Mouse (Mus musculus) neutrophil, adult 5-6 weeks (primary cell): ENCODE measurements around the gene Rpl34. TPM values are rescaled to one million over a fixed set of nuclear protein-coding genes. Genes with fewer than 3 reads are reported as not detected.

Experiments
- ATAC-seq: fragments of 151-379, 151-347 bp; 2 replicates; pipeline ENCODE4 v1.8.0; 2017; ENCODE audit warnings: mild to moderate bottlenecking, moderate TSS enrichment; ENCODE audit not compliant: insufficient number of reproducible peaks, poor library complexity, low FRiP score, severe bottlenecking; ENCODE audit errors: extremely low read depth
- total RNA-seq: library from RNA; stranded (forward); fragments of 200-1000 nt; gene quantifications from 2 replicates; pipeline ENCODE4 v1.2.3, GENCODE M21; 2017

Rpl34 gene
- total RNA-seq, 1 experiment from 2014 or later: 1,485 TPM

DNA sequence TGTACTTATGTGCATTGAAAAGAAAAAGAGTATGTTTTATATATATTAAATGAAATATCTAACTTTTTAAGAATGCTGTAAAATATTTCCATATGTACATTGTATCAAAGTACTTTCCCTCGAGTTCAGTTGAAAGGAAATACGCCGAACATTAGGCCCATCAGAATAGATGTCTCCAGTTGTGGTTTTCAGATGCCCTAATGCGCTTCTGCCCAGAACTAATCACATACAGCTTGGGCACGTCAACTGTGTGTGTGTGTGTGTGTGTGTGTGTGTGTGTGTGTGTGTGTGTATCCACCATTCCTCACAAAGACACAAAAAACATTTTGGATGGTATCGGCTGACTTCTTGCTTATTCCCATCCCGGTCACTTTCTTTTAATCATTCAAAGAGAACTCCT, 13.6 kb downstream of the Rpl34 start:
- ATAC-seq: no peak

DNA sequence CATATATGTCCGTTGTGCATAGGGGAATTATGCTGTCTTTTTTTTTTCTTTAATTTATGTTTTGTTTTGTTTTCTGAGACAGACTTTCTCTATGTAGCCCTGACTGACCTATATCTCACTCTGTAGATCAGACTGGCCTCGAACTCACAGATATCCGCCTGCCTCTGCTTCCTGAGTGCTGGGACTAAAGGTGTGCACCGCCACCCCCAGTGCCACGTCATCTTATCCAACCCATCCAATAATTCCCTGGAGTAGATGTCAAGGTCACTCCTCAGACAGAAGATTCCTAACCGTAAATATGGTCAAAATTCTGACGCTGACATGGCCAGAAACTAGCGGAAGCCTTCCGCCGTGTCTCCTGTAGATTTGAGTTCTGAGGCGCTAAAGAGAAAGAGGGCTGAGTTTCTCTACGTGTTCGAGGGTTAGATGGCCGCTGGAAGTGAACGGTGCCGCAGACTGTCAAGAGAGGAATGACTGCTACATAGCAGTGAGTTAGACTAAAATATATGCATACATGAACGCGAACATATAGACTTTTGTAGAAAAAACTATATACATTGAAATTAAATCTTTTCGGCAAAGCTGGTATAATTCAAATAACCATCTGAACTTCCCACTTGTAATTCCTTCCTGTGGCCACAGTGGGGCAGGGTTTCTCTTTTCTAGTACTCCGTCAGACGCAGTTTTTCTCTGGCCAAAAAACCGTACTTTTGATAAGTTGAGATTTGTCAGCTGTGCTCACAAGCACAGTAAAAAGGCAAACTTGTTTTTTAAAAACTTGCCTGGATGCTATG, 15.2 kb downstream of the Rpl34 start:
- peak; percentile 90 for ATAC-seq

DNA sequence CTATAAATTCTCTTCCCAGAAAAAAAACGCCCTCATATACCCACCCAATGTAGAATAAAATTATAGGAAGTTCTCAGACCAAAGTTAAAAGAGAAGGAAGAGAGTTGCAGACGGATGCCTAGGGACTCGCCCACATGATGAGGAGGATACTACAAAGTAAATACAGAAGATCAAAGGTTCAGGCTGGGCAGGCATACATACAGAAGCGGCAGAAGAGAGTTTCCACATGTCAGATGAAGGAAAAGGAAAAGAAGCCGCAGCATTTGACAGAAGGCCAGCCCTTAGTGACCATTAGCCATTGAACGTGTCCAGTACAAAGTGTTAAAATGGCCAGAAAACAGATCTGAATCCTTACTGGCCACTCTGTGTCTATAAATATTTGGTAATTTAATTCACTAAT, 17.3 kb downstream of the Rpl34 start:
- no peak for ATAC-seq

DNA sequence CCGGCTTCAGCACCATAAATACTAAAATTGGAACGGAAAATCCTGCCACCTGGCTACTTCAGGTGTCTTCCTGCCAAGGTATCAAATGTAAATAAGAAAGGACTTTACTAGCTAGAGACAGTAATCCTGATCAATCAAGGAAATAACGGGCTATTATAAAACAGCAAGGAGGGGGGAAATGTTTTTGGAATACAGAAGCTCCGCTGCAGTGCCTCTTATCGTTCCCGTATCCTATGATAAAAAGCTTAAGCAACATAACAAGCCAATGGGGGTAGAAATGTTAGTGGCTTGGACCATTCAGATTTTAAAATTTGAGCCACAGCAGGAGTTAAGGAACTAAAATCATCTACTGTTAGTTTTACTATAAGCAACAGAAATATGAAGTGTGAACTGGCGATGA, 20.1 kb downstream of the Rpl34 start:
- ATAC-seq: no peak

DNA sequence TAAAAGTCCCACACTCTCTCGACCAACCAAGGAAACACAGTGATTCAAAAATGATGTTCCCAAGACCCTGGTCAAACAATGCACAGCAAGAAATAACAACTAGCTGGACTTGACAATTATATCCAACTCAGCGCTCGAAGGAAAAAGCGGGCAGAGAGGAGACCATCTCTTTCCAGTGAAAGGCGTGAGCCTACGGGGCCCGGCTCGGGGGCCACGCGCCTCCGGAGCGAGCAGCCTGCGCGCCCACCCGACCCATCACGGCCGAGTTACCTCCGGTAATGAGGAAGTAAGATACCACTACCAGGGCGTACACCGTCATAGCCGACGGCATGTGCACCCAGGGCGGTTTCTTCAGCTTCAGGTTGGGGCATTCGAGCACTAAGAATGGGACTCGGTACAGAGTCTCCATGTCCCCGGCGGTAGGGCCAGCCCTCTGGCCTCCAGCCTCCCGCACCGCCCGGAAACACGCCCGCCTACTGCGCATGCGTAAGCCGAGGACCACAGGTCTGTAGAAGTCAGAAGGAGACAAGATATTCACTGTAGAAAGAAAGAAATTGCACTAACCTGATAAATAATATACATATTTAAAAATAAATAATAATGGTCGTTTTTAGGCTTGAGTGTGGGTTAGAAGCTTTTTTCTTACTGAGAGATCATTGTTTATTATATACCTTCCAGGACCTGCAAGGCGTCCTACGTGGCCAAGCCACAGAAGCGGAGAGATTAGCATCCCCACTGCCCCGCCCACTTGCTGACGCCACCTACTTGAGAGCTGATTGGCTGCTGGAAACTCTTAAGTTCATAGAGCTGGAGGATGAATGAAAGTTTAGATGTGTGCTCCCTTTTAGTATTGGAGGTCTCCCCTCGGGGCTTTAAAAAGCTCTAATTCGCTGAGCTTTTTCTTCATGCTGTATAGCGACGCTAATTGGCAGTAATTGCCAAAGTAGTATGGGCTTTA, 21.0 kb downstream of the Rpl34 start, which contains the start of gene Ostc:
TSS of gene Ostc (minus strand) at position 478 of the 958 bp plus-strand sequence.
- ATAC-seq: peak; percentile 99

DNA sequence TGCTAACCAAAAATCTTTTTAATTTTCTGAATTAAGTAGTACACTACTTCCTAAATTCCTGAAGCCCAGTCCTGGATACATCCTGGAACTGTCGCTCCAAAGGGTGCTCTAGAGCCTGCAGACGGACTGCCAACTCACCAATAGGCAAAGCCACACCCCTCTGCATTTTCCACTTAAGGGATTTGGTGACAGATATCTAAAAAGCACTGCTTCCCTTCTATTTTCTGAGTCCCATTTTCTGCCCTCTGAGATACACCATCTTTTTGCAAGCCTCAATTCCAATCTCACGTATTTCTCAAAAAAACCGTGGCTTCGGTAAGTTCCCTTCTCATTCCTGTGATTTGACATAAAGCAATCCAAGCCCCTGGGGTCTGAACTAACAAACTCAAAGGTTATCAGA, 21.7 kb downstream of the Rpl34 start:
- no peak for ATAC-seq

DNA sequence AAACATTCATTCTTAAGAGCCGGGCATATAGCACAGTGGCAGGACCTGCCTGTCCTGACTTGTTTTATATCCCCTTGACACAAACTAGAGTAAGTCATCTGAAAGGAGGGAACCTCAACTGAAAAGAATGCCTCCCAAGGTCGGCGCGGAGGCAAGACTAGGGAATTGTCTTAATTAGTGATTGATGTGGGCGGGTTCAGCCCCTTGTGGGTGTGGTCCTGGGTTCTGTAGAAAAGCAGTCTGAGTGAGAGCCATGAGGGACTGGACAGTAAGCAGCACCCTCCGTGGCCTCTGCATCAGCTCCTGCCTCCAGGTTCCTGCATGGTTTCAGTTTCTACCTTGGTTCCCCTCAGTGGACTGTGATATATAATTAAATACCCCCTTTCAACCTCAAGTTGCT, 27.9 kb downstream of the Rpl34 start:
- no peak for ATAC-seq

DNA sequence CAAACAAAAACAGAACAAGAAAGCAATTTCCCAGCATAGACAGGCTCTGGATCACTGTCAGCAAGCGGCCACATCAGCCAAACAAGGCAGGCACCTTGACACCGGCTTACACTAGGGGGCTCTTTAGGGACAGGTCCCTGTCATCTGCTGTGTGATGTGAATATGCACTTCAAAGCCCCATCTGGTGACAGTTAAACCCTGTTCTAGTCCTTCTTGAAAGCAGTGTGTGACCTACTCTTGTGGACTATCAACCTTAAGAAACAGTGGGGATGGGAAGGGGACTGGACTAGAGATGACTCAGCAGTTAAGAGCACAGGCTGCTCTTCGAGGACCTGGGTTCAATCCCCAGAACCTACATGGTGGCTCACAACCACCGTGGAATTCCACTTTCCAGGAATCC, 32.6 kb downstream of the Rpl34 start:
- ATAC-seq: no peak

DNA sequence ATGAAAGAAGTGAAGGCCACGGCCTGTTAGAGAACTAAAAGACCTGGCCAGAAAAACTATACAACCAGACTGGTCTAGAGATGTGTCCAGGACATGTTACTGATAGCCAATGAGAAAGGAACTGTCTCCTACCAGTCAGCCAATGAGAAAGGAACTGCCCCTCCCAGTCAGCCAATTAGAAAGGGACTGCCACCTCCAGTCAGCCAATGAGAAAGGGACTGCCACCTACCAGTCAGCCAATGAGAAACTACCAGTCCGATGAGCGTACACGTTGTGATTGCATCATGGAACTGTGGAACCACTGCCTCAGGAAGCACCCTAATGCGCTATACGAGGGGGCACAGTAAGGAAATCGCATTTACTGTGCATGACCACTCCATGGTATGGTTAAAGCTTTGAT, 35.5 kb downstream of the Rpl34 start:
- ATAC-seq: no peak

DNA sequence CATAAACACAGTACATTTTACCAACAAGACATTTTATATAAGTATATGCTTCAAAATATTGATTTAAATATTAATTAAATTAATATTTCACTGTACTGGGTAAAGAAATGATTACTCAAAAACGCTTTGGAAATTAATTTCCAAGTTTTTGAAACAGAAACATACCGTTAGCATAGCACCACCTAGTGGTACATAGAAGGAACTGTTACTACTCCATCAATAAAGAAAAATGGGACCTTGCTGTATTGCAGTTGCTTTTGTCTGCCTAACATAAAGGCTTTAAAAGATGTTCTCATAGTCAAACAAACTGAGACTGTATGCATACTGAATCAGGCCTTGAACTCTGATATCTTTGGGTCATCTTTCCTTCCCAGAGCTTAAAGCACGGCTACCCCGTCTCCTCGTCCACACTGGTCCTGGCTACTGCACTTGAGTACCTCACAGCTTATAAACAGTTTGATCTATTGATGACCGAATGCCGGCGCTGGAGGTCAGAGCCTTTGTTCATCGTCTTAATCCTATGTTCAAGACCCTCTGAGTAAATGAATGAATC, 36.1 kb downstream of the Rpl34 start:
- 0 out of 2 replicates have a peak, but pooled peaks have one; percentile 35 for ATAC-seq

DNA sequence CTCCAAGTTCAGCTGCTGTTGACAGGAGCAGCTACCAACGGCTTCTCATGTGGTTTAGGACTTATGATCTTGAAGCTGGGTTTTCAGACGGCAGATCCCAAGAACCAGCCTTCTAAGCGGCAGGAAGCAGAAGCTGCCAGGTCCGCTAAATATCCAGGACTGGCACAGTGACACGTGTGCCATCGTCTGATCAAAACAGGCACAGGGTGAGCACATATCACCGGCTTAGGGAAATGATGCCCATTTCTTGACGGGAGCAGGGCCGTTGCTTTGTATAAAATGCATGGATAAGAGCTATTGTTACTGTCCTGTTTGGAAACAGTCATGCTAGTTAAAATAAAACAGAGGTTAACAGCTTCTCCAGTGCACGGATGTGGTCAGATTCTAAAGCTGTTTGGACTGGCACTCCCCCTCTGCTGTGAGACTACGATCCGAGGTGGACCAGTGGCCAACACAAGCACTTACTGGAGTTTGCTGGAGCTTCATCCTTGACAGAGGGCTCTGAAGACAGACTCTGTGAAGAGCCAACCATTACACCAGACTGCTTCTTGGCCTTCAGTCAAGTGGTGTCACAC, 38.5 kb downstream of the Rpl34 start:
- 0 out of 2 replicates have a peak, but pooled peaks have one; percentile 7 for ATAC-seq

DNA sequence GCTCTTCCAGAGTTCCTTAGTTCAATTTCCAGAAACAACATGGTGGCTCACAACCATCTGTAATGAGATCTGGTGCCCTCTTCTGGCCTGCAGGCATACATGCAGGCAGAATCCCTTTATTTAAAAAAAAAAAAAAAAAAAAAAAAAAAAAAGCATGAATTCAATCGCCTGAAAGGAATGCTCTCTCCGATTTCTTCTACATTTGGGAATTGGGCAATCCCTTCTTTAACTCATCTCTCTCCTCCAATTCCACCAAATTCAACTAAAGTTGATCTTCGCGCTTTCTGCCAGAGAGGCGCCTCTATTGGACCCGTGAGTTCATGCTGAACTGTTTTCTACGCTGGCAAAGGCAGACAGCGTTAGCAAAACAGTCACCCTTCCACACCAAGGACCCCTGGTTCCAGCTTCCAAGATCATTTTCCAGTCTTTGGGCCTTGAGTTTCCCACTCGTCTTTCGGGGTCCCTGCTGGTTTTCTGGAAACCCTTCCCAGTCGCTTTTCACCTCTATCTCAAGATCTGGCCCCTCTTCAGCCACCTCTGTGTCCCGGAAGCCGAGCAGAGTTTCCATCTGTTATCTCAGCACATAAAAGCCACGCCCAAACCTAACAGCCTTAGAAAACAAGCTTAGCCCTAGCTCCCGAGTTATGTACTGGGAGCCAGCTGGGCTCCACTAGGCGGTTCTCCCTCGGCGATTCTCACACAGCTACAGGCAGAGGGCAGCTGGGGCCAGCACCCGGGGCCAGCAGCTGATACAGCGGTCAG, 39.2 kb downstream of the Rpl34 start:
- peak; percentile 53; the same call in 1 of the 2 replicates for ATAC-seq

DNA sequence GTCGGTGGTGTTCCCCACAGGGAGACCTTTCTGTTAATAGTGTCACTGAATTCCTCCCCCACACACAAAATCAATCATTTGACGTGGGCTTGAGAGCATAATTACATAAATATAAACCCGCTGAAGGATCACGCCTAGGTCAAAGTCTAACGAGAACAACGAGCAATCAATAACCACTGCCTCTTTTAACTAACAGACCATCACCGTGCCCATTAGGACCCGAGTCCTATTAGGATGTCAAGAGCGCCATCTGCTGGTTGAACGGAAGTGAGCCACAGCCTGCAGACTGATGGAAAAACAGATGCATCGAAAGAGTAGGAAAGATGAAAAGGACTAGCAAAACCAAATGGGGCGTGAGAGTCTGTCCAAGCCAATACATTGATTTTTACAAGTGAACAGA, 40.6 kb downstream of the Rpl34 start:
- no peak for ATAC-seq

DNA sequence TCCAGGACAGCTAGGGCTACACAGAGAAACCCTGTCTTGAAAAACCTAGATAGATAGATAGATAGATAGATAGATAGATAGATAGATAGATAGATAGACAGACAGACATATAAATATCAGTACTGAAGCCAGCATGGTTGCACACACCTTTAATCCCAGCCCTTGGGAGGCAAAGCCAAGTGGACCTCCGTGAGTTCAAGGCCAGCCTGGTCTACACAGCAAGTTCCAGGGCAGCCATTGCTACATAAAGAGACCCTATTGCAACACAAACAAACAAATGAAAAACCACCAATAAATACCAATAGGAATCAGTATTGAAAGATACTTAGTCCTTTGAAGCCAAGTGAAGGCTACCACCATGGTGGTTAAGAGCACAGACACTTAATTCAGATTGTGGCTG, 43.1 kb downstream of the Rpl34 start:
- no peak for ATAC-seq

DNA sequence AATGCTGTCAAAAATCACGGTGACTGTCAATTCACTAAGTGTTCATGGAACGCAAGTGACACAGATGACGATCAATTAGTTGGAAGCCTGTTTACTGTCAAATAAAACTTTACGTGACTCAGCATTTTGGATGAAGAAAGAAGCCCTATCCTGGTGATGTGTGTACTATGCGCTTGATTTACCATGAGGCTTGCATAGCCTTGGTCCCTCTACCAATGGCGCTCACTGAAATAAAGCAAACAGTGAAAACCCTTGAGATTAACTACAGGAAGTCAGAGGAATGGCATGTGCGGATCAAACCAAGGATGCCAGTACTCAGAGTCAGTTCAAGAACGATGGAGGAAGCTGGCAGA, 45.2 kb downstream of the Rpl34 start:
- ATAC-seq: no peak

DNA sequence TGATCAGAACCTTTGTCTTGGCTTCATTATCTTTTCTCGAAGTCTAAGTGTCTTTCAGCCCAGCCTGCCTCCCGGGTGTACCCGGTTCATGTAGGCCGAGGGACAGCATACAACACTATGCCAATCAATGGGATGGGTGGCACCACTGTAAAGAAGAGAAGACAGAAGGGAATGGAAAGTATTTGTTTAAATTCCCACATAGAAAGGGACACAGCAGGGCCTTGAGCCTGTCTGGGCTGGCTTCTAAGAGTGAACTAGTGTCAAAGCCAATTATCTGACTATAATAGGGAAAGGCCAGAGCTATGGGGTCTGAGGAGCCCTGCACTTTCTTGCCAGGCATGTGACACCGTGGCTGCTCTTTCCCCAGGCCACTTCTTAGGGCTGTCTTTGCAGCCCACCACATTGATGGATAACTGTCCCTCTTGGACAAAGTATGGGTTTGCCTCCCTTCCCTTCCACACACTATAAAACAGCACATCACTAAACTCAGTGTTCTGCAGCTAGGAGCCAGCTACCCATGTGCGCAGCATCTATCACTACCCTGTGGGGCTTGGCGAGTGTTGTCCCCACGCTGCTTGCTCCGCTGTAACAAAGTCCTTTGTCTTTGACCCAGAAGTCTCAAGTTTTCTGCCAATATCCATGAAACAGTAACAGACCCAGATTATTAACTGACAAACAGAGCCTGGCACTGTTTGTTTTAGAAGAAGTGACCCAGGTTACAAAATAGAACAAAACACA, 45.8 kb downstream of the Rpl34 start:
- no peak for ATAC-seq

DNA sequence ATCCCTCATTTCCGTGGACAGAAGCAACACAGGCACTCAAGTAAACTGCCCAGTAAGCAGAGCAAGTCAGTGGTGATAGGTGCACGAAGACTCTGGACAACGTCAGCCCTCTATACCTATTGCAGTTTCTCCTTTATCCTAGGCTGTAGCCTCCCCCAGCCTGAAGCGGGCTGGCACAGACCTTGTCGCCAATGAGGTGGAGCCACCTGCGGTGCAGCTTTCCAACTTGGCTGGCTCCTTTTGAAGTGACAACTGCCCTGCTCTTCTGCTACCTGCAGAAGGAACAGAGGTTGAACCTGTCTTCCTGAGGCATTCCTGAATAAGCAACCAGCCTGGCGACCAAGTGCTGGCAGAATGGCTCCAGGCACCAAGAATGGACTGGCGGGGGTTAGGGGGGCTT, 46.4 kb downstream of the Rpl34 start:
- ATAC-seq: no peak

DNA sequence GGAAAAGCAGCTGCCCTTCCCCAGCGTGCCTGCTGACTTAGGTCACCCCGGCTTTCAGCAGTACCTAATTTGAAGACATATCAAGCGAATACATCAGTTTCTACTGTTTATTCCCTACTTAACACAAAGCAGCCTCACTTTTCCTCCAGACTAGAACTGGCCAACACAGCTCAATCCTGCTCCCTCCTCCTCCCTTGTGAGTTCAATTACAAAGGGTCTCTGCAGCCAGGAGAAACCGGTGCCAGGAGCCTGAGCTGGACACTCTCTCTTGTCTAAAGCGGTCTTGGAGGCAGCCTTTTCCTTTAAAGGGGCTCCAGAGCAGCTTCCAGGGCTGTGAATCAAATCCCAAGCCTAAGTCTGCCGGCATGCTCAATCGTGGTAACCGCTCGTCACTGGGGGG, 48.0 kb downstream of the Rpl34 start:
- no peak for ATAC-seq
